Mouse (Mus musculus) lung, embryonic 14.5 days (tissue): Measurements from ENCODE around the gene Serpini1. TPM values are rescaled to one million over a fixed set of nuclear protein-coding genes. Genes with fewer than 3 reads are reported as not detected.
"Not testable (repeated sequence)": the region's sequence is repeated elsewhere in the genome, so short reads cannot be mapped to it uniquely, and the experiment has no call there.

Experiments
- ATAC-seq: fragments of 200-750 bp; cut with Nextera tagmentation; 2 replicates; pipeline ENCODE4 v1.8.0; 2017; ENCODE audit warnings: mild to moderate bottlenecking, moderate TSS enrichment, moderate library complexity; ENCODE audit not compliant: insufficient read depth
- DNase-seq: peaks from one replicate; pipeline ENCODE4 v3.0.0-alpha.2; 2015
- H3K27ac ChIP-seq: fragments of 300-500 bp; sonication (generic); 2 replicates; pipeline ENCODE4 v1.5.1; 2014; ENCODE audit warnings: low read depth, mild to moderate bottlenecking, moderate library complexity
- H3K27me3 ChIP-seq: fragments of 300-500 bp; sonication (generic); 2 replicates; pipeline ENCODE4 v1.6.1; 2014; ENCODE audit warnings: low read length, control low read depth; ENCODE audit not compliant: insufficient read depth
- H3K36me3 ChIP-seq: fragments of 300-500 bp; sonication (generic); 2 replicates; pipeline ENCODE4 v1.6.1; 2014; ENCODE audit warnings: control low read depth; ENCODE audit not compliant: insufficient read depth
- H3K4me1 ChIP-seq: fragments of 300-500 bp; sonication (generic); 2 replicates; pipeline ENCODE4 v1.6.1; 2014; ENCODE audit warnings: antibody characterized with exemption, control low read depth; ENCODE audit not compliant: insufficient read depth
- H3K4me2 ChIP-seq: fragments of 300-500 bp; sonication (generic); 2 replicates; pipeline ENCODE4 v1.6.1; 2014; ENCODE audit warnings: mild to moderate bottlenecking
- H3K4me3 ChIP-seq: fragments of 300-500 bp; sonication (generic); 2 replicates; pipeline ENCODE4 v1.5.1; 2014; ENCODE audit warnings: low read depth, low read length
- H3K9ac ChIP-seq: fragments of 300-500 bp; sonication (generic); 2 replicates; pipeline ENCODE4 v1.6.1; 2014
- H3K9me3 ChIP-seq: fragments of 300-500 bp; sonication (generic); 2 replicates; pipeline ENCODE4 v1.6.1; 2016; ENCODE audit warnings: low read depth, low read length, control low read depth
- CTCF ChIP-seq: IDR thresholded peaks from 2 replicates; pipeline ENCODE4 v1.5.1; 2016; ENCODE audit warnings: antibody characterized with exemption, low read depth
- whole genome bisulfite sequencing: fragments of 180-500 bp; shearing (Covaris S2); extraction: QIAGEN DNeasy Blood & Tissue Kit; methylation state at CpG from one replicate; pipeline ENCODE4 v1.1.7; 2014; 5-methylcytosine and 5-hydroxymethylcytosine counted together
- polyA plus RNA-seq: library from polyadenylated mRNA; unstranded; fragments of >200 nt; fragmentation: Nextera tagmentation; extraction: Ambion mirVana; gene quantifications from 2 replicates; pipeline ENCODE4 v1.2.1, GENCODE M21; 2014

Serpini1 gene
- polyA plus RNA-seq, 1 experiment from 2014 or later = 1.6 TPM

GRCm38 (mm10) chr3:75635648-75636047, 78.3 kb downstream of the Serpini1 start:
- Histone ChIP-seq H3K27ac (no peak overlapping the region), H3K9me3 (no peaks in the 10 kb centered on the region), H3K36me3 (no peaks in the 10 kb centered on the region), H3K27me3 (no peaks in the 10 kb centered on the region), H3K4me1 (no peaks in the 10 kb centered on the region), H3K9ac (no peak overlapping the region), H3K4me2 (no peak overlapping the region), H3K4me3 (no peak overlapping the region)
- no peak for TF ChIP-seq CTCF
- DNase-seq (no peak), ATAC-seq (no peak)
- 81% methylated on average over 1 of the region's 1 CpGs for WGBS

- Histone ChIP-seq H3K9me3 (no peaks in the 10 kb centered on the region), H3K36me3 (no peaks in the 10 kb centered on the region), H3K4me3 (no peak overlapping the region), H3K9ac (no peak overlapping the region), H3K27ac (no peak overlapping the region), H3K27me3 (no peaks in the 10 kb centered on the region), H3K4me1 (no peaks in the 10 kb centered on the region), H3K4me2 (no peak overlapping the region)
- ATAC-seq (no peak), DNase-seq (no peak)
- TF ChIP-seq CTCF = no peak
- 21% methylated on average over 1 of the region's 1 CpGs for WGBS
Measured at GRCm38 (mm10) chr3:75639546-75639945, 82.2 kb downstream of the Serpini1 start.

- no peak overlapping the region for H3K4me3 ChIP-seq
- no peaks in the 10 kb centered on the region for H3K27me3 ChIP-seq
- ATAC-seq (no peak), DNase-seq (no peak)
- H3K9me3 ChIP-seq = no peaks in the 10 kb centered on the region
- no peaks in the 10 kb centered on the region for H3K36me3 ChIP-seq
- TF ChIP-seq CTCF = no peak
- H3K4me2 ChIP-seq = no peak overlapping the region
- H3K27ac ChIP-seq = no peak overlapping the region
- no peaks in the 10 kb centered on the region for H3K4me1 ChIP-seq
- no peak overlapping the region for H3K9ac ChIP-seq
Measured at GRCm38 (mm10) chr3:75647542-75647941, 90.2 kb downstream of the Serpini1 start.

GRCm38 (mm10) chr3:75648226-75648625, 90.9 kb downstream of the Serpini1 start:
- Histone ChIP-seq H3K27me3 (no peaks in the 10 kb centered on the region), H3K36me3 (no peaks in the 10 kb centered on the region), H3K4me3 (no peak overlapping the region), H3K4me2 (no peak overlapping the region), H3K27ac (no peak overlapping the region), H3K9me3 (no peaks in the 10 kb centered on the region), H3K4me1 (no peaks in the 10 kb centered on the region), H3K9ac (no peak overlapping the region)
- no peak for TF ChIP-seq CTCF
- WGBS = 92% methylated on average over 1 of the region's 1 CpGs
- ATAC-seq = no peak
- DNase-seq = no peak

GRCm38 (mm10) chr3:75650416-75651154, 93.2 kb downstream of the Serpini1 start:
- WGBS = 57% methylated on average over 4 of the region's 4 CpGs
- not testable (repeated sequence) for H3K9me3 ChIP-seq

GRCm38 (mm10) chr3:75651603-75652115, 94.3 kb downstream of the Serpini1 start:
- no peaks in the 10 kb centered on the region for H3K36me3 ChIP-seq
- TF ChIP-seq CTCF = no peak
- H3K4me1 ChIP-seq = no peaks in the 10 kb centered on the region
- H3K9ac ChIP-seq = no peak overlapping the region
- H3K4me3 ChIP-seq = no peak overlapping the region
- no peak overlapping the region for H3K27ac ChIP-seq
- 73% methylated on average over 2 of the region's 2 CpGs for WGBS
- no peak overlapping the region for H3K4me2 ChIP-seq
- H3K27me3 ChIP-seq = no peaks in the 10 kb centered on the region
- DNase-seq (no peak), ATAC-seq (no peak)
- H3K9me3 ChIP-seq = no peaks in the 10 kb centered on the region

More at GRCm38 (mm10) chr3:75650416-75651154, 93.2 kb downstream of the Serpini1 start:
- not testable (repeated sequence) for H3K27me3 ChIP-seq, H3K36me3 ChIP-seq, H3K4me2 ChIP-seq, ATAC-seq, H3K4me1 ChIP-seq, H3K4me3 ChIP-seq, H3K27ac ChIP-seq, H3K9ac ChIP-seq, DNase-seq

GRCm38 (mm10) chr3:75653901-75654300, 96.6 kb downstream of the Serpini1 start:
- WGBS = 61% methylated on average over 4 of the region's 4 CpGs
- not testable (repeated sequence) for H3K36me3 ChIP-seq, H3K27ac ChIP-seq, H3K4me2 ChIP-seq, H3K4me3 ChIP-seq, H3K27me3 ChIP-seq, DNase-seq, H3K9ac ChIP-seq, H3K9me3 ChIP-seq, ATAC-seq, H3K4me1 ChIP-seq
